Mouse (Mus musculus) left cerebral cortex, postnatal 14 days (tissue): Measurements from ENCODE around the gene Tmem200c. TPM values are rescaled to one million over a fixed set of nuclear protein-coding genes. Genes with fewer than 3 reads are reported as not detected.

Experiments
- DNase-seq, 2 experiments: peaks; one replicate each; pipeline ENCODE4 v3.0.0; 2021 to 2022; ENCODE audit warnings: low spot score in 2 of 2, mixed read lengths in 1 of 2
- intact Hi-C: fragments of 180-260 bp; cut with DNase I; formaldehyde crosslinking; loops from one replicate; pipeline ENCODE4 v1.15.1; 2025
- total RNA-seq, 2 experiments: library from RNA; stranded (reverse); gene quantifications; 2 replicates each; pipeline ENCODE4 v1.2.3; 2021

Gene Tmem200c
- total RNA-seq, 2 experiments from 2014 or later: 22.3 to 23.8 TPM

DNA sequence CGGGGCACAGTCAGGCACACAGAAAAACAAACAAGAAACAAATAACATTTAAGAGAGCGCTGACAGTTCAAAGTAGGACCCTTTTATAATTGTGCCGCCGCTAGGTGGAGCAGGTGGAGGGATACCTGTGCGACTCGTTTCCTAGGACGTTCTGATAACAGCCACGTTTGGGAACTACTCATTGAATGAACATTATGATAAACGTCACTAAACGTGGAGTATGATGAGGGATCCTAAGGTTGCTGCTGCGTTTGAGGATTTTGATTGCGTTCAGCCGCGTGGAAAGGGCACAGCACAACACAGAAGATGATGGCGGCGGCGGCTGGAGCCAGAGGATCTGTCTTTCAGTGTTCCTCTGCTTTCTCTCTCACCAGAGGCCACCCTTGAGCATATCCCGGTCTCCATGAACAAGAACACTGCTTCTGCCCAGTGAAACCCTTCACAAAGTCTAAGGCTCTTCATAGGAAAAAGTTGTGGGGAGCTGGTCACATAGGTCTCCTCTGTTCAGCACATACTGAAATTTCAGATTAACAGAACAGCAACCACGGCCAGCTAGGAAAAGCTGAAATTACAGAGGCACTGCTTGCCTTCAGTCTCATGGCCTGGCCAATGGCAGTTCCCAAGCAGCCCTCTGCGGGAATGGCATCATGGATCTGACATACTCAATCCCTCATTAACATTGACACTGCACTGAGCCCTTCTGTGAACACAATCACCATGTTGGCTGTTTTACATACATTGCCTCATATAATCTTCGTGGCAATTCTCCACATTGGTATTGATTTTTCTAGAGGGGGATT lies 55.5 kb downstream of the Tmem200c start:
- DNase-seq: peak; percentile 38 to 71
- intact Hi-C loops: loop anchor here (2.0 to 10.0 kb wide), 2 partner anchors 223 to 463 kb away; no protein-coding TSS in a partner anchor

DNA sequence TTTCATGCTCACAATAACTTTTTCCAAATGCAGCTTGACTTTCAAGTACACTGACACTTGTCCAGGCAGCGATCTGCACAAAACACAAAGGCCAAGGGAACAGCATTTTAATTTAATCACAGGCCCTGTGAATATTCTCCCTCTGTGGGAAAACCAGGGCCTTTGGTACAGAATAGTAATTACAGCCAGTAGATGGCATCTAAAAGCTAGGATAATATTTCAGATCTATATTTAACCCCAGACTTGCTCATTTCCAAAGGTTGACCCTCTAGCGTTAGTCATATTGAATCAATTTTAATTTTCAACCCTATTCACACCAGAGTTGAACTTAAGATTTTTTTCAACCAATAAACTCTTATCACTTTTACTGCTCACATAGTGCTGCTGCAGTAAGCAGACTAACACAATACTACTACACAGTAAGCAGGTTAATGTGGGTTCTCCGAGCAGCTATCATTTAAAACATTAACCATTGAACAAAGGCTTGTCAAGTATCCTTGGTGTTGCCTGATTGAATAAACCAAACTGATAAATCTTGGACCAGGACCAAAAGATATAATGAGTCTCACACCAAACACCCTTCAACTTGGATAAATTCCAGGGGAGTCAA lies 57.2 kb downstream of the Tmem200c start:
- intact Hi-C loops: loop anchor here (2.0 to 10.0 kb wide), 2 partner anchors 221 to 461 kb away; no protein-coding TSS in a partner anchor
- no peak for DNase-seq

GRCm38 (mm10) chr17:68890672-68891071 lies 64.2 kb downstream of the Tmem200c start:
- intact Hi-C loops: no loop called here
- no peak for DNase-seq

Other genes with a start within 250 kb of the Tmem200c start
- gene Epb41l3, start 249.1 kb downstream of the Tmem200c start, total RNA-seq: 100 to 1,000 TPM; 183 to 191 TPM